Mouse (Mus musculus) fat pad, adult 2 months (tissue): ENCODE data around the gene Mapt.

Source experiments
- DNase-seq: peaks from one replicate; pipeline ENCODE4 v3.0.0-alpha.2; 2011; ENCODE audit warnings: low read depth, low spot score; ENCODE audit errors: extremely low read depth

Gene Mapt

DNA sequence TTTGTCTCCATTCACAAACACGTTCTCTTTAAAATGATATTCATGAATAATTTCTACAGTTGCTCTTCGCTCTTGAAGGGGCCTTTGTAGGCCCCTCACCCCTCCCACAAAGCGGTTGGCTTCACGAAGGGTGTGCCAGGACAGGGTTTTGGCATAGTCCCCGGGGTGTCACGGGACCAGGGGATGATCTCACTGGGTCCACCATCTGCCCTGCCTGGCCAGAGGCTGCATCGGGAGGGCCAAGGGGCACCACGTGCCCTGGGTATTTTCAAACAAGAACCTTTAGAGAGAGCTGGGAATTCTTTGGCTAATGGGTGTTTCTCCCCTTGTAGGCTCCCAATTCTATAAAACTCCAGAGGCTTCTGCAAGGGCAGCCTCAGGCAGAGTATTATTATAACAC lies 41.2 kb downstream of the Mapt start:
- no peak for DNase-seq

DNA sequence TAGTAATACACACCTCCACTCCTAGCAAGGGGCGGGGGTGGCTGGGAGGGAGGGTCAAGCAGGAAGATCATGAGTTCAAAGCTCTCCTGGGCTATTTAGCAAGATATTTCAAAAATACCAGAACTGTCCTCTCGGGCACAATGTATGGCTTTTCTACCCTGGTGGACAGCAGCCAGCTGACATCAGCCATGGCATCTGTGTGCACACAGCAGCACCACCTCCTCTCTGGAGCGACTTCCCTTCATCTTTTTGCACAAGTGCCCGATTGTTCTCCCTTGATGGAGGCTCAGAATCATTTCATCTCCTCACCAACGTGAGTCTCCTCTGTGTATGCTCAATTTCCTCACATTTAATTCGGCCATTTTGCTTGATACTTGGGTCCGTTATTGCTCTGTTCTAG lies 44.6 kb downstream of the Mapt start:
- DNase-seq: no peak

DNA sequence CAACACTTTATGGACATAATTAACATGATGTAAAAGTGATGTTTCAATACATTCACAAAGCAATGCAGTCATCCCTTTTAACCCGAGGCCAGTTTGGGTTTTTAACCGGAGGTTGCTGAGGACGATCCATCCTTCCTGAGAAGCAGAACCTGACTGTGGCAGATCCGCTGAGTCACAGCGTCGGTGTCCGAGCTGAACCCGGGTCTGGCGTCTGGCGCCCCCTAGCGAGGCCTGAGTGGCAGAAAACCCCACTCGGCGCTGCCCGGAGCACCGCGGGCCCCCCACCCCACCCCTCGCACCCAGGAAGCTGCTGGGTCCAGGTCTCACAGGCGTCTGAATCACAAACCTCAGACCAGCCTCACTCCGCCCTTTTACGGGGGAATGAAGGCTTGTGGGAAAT lies 47.0 kb downstream of the Mapt start:
- no peak for DNase-seq

DNA sequence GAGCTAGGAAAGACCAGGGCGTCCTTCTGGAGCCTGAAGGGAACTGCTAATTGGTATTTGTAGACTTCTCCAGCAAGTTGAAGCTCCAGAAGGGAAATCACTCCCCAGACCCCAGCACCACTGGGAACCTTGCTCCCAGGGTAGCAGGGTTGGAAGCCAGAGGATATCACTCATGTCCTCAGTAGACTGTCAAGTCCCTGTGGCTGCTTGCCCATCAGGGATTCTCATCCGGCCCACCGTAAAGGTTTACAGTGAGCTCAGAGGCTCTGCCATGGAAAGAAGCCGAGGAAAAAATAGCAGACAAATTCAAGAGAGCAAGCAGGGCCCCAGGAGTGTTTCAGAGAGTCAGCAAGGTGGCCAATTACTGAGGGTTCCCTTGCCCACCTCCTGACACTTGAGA lies 47.9 kb downstream of the Mapt start:
- DNase-seq: no peak

DNA sequence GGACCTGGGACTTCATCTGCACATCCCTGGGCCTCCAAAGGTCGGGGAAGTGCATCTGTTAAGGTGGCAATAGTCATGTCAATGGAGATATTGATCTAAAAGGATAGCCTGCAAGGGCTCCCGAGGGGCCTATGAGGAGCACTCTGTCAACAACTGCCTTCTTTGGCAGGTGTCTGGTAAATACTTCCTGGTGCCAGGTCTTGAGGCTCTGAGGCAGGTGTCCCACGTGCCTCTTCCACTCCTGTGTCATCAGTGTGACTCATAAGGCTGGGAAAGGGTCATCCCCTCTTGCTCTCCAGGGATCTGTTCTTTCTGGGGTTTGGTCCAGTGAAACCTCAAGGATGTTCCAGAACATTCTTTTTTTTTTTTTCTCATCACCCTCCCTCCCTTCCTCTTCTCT lies 48.3 kb downstream of the Mapt start:
- no peak for DNase-seq

DNA sequence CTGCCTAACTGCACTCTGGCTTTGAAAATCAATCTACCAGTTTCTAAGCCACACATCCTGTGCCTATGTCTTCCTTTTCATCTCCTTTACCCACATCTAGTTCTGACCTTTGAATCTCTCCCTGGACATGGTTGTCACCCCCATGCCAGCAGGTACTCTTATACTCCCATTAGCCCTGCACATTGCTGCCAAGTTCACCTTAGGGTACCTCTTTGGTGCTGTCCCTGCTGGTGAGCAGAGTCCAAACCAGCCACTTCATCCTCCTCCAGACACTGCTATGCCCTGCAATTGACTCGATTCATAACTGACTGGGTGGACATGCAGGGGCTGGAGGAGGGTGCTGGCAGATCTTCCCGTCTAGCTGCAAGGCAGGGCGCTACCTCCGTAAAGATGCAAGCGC lies 50.3 kb downstream of the Mapt start:
- DNase-seq: no peak

DNA sequence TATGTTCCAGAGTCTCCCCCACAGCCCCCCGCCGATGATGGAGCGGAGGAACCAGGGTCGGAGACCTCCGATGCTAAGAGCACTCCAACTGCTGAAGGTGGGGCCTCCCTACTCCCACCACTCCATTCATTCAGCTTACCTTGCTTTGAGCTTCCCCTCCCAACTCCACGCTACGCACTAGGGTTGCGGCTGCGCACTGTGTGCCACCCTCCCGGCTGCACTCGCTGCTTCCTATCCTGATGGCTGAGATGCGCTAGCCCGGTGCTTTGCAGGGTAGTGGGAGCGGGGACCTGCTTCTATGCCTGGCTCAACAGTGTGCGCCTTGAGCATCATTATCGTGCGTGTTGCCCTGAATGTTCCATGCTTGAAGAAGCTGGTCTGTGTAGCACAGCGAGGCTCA lies 55.9 kb downstream of the Mapt start:
- no peak for DNase-seq

DNA sequence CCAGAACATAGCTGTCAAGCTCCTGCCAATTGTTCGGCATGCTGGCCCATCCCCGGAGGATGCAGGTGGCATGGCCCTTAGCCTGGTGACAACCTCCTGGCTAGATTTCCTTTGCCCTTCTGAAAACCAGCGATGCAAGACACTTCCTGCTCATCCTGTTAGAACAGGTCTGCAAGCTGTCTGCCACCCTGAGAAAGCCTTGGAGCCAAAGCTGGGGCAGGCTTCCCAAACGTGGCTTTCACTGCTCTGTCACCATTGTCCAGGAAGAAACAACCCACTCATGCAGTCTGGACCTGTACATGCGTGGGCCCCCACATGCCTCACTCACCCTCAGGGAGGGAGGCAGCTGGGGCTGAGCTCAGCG lies 57.6 kb downstream of the Mapt start:
- DNase-seq: peak; percentile 86

DNA sequence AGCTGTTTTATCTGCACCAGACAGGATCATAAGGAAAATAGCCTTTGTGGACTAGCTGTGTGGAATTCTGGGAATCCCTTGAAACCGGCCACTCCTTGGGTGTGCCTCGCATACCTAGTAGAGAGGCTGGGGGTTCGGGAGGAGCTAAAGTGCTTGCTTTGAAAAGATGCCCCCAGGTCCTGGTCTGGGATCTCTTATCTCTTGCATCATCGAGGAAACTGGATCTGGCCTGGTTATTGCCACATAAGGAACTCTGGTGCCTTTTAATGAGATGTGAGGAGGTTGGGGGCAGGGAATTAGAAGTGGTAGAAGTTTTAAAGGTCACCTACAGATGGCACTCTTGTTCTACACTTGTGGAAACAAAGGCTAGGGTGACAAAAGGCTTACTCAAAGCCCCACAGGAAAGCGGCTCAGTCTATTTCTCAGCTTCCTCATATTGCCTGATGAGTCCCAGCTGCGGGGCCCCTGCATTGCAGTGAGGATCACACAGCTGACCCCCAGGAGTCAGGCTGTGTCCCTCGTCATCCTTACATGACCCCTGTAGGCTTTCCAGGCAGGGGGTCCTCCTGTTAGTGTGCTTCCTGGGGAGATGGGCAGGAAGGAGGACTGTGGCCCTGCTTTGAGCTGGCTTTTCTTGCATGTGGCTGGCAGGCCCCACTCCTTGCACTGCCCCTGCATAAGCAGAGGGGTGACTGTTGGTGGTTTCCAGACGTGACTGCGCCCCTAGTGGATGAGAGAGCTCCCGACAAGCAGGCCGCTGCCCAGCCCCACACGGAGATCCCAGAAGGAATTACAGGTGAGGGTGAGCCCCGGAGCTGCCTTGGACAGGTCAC lies 58.2 kb downstream of the Mapt start:
- DNase-seq: peak; percentile 68

DNA sequence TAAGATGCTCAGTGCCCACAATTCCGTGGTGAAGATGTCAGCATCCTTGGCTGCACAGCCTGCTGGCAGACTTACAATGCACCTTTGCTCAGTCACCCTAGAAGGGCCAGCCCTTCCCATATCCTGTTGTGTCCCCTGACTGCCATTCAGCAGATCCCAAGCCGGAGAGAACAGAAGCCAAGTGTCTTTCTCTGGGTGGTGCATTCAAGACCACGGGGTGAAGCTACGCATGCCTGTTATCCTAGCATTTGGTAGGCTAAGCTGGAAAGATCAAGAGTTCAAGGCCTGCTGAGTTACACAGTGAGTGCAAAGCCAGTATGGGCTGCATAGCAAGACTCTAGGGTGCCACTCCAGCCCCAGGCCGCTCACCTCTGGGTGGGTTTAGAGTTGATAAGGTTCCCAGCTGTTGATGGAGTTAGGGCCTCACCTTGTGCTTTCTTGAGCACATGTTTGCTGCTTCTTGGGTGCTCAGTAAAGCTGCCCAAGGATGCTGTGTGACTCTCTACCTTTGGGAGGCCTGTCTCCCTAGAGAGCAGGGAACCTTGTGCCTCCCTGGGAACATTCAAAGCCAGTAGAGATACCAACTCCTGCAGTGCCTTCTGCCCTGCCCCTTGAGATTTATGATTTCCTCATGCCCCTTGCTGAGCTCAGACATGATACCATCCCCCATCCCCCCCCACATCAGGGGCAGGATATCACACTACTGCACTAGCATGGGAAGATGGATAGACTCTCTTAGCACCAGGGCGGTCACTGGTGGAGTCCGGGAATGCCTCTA lies 61.4 kb downstream of the Mapt start:
- no peak for DNase-seq

DNA sequence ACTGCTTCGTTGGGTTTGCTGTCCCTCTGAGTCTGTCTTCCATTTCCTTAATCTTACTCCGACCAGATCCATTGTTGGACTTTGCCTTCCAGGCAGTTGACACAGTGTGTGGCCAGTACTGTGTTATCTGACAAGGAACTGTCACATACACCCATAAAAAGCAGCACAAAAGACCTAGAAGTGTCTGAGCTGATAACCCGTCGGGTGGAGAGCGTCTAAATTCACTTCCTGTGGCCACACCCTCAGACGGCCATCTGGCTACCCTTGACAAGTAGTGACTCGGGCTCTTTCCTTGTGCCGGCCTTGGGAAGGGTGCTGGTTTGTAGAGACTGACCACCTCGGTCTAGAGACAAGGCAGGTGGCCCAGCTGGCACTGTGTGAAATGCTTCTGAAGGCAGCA lies 62.1 kb downstream of the Mapt start:
- DNase-seq: no peak

DNA sequence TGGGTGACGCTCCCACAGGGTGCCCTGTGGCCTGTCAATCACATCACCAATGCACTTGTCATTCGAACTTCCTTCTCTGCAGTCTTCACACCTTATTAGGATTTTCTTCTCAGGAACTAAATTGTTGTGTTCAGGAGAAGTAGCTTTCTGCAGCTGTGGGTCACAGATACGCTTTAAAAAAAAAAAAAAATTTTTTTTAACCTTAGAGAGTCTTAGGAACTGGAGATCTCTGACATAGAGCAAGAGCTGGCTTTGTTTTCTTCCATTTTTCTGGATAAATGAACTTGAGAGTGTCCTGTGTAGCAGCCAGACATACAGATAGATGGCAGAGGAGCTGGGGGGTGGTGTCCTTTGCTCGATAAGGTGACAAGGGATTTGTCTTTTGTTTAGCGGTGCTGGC lies 64.0 kb downstream of the Mapt start:
- DNase-seq: no peak

DNA sequence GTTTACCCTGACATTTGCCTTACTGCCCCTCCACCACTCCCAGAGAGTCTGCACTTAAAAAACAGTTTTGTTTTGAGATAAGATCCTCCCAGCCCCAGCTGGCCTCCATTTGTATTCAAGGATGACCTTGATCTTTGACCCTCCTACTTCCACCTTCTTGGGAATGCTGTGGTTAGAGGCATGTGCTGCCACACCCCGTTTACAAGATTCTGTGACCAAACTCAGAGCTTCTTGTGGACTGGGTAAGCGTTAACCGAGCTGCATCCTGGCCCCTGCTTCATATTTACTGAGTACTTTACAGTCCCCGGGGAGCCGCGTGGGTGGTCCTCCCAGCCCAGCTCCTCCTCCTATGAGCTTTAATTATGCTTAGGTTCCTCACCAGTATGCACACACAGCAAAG lies 64.5 kb downstream of the Mapt start:
- DNase-seq: no peak

DNA sequence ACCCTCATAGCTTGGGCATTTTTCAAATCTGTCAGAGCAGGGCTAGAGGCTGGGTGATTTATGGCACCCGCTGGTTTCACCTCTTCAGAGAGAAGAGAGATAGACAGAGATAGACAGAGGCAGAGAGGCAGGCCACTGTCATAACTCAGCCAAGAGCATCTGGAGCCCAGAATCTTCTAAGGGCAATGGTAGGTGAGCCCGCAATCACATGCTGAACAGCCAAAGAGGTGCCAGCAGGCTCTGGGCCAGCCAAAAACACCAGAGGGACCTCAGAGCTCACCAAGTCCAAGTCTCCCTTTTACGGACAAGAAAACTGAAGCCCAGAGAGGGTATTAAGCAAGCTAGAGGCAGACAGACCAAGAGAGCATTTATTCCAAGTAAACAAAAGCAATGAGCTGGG lies 66.5 kb downstream of the Mapt start:
- peak; percentile 43 for DNase-seq

DNA sequence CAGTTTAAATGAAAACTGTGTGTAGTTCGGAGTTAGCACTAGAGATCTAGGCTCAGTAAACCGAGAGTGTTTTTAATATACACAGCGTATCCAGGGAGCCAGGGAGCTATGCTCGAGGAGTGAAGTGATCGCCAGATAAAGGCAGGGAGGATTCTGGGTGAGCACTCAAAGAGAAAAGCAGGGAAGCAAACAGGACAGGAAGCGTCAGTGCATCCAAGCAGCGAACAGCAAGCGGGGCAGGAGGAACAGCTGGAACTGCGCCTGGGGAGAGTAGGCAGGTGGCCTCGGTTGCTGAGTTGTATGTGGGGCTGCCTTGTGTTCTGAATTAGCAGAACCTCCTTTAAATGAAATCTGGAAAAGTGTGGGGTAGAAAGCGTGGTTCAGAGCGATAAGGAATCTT lies 71.4 kb downstream of the Mapt start:
- no peak for DNase-seq

DNA sequence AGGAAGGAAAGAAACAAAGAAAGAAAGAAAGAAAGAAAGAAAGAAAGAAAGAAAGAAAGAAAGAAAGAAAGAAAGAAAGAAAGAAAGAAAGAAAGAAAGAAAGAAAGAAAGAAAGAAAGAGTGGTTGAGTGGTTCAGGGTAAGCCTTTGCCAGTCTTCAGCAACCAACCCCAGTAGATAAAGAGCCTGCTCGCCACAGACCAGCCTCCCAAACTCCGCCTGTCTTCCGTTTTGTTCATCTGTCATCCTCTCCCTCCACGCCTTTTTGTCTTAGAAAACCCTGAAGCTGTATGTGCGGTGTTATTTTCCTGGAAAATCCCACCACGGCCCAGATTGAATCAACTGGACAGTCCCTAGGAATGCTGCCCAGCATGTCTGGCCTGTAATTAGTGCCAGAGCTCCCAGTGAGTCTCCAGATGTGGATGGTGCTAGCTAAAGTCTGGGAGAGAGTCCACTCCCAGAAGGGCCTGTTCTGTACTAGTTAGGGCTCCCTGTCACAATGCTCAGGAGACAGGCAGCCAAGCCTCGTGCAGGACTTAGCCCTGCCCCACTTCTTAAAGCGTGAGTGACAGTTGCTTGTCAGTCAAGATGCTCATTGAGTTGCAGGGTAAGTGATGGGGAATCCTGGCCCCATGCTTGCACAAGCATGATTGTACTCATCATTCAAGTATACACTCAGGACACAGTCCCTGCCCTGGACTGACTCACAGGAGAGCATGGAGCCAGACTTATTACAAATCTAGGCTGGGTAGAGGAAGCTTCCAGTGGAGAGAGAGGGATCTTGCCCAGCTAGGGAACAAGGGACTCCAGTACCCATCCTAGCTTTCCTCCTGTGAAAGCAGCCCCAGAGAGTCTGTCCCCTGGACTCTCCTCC lies 72.1 kb downstream of the Mapt start:
- no peak for DNase-seq

DNA sequence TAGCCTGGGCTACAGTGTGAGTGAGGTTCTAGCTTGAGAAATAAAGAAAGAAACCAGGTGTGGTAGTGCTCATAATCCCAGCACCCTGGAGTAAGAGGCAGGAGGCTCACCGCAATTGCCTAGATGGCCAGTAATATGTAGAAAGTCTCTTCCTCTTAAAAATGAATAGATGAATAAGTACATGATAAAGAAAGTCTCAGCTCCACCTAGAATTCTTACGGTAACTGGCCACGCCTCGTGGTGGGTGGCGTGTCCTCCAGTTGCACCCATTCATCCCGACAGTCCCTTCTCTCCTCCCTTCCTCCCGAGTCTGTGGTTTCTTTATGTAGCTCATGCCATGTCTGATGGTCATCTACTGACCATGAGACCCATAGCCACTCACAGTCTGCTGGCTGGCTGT lies 74.5 kb downstream of the Mapt start:
- no peak for DNase-seq

DNA sequence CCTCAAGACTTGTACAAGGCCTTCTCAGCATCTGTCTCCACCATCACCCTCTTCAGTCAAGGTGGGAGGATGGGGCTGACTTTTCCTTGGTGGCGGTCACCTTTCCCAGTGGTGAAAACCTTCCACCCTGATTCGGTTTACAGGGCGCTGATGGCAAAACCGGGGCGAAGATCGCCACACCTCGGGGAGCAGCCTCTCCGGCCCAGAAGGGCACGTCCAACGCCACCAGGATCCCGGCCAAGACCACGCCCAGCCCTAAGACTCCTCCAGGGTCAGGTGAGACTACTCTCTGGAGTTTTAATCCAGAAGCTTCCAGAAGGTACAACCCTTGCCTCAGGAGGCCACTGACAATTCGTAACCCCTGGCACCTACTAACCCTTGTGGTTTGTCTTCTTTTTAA lies 75.3 kb downstream of the Mapt start:
- peak; percentile 62 for DNase-seq

DNA sequence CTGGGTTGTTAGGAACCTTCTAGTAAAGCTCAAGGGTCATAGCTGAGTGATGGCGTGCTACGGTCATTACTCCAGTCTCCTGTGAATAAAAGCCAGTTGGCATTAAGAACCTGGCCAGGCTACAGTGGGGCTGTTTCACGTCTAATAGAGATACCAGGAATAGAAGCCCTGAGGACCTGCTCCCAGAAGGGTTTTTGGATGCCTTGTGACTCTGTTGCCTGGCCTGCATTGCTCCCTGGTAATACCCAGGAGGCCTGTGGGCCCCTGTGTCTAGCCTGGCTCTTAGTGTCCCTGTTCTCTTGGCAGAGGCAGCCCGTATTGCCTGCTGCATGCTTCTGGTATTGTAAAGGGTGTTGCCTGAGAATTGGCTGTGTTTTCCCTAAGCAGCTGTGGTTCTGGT lies 75.9 kb downstream of the Mapt start:
- no peak for DNase-seq

DNA sequence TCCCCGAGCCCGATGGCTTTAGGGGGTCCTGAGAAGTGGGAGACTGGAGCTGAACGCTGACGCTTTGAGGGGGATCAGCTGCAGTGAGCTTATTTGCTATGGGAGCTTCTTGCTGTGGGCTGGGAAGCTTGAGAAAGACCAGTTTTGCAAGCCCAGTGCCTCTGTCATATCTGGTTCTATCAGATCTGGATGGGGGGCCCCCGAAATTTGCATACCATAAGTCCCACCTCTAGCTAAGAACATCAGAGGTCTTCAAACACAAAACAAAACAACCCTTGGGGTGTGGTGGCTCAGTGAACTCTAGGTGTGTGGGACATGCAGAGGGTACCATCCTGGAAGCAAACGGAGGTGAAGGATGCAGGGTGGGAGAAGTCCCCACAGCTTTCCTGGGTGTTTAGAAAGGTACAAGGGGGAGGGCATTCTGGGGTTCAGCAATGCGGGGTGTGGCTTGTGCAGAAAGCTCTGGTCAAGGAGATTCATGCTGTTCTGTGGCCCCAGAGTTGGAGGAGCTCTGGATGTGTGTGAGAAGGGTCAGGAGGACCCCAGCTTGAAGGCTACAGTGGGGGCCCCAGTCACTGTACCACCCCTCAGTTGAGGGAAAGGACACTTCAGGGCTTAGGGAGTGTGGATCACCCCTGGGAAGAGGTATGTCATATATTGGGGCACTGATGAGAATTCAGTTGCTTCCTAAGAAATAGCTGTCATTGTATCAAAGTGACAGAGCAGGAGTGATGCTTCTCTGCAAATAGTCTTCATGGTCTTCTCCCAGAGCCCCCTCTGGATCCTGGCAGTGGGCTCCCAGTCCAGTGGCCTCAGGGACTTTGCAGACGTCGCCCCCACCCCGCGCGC lies 78.4 kb downstream of the Mapt start:
- DNase-seq: no peak
